Mouse (Mus musculus) stomach, postnatal 0 days (tissue): ENCODE measurements around the gene Chst11.

Experiments
- CTCF ChIP-seq: IDR thresholded peaks from 2 replicates; pipeline ENCODE4 v1.5.1; 2016; ENCODE audit warnings: antibody characterized with exemption, low read depth, mild to moderate bottlenecking, moderate library complexity
- EP300 ChIP-seq: optimal IDR thresholded peaks from 2 replicates; pipeline ENCODE3; 2016; ENCODE audit warnings: antibody characterized with exemption

GRCm38 (mm10) chr10:83137103-83137502 is 151.8 kb downstream of the Chst11 start:
- TF ChIP-seq EP300 = no peak
- TF ChIP-seq CTCF = no peak
